Mouse (Mus musculus): Measurements from ENCODE around the gene P3h1. TPM values are rescaled to one million over a fixed set of nuclear protein-coding genes. Genes with fewer than 3 reads are reported as not detected.
A peak's percentile ranks its signal among the peaks of the same experiment; 100 is the strongest.

P3h1 gene
- polyA plus RNA-seq, 1 experiment = 16.0 TPM

- Histone ChIP-seq H3K36me3 (ENCODE audit: control insufficient read depth, insufficient read depth, low read length) (no peaks in the 10 kb centered on the region), H3K4me3 (ENCODE audit: insufficient read depth, low read depth, low read length) (no peak overlapping the region), H3K27ac (ENCODE audit: insufficient read depth, low read depth, low read length) (no peak overlapping the region), H3K4me1 (ENCODE audit: control insufficient read depth, insufficient read depth, low read length) (0 out of 2 replicates have a peak, but pooled peaks cover 3% of the 10 kb centered on the region), H3K27me3 (replicated peaks; ENCODE audit: control insufficient read depth, insufficient read depth, low read length) (no peaks in the 10 kb centered on the region)
- no peak for DNase-seq
- WGBS = 78% methylated on average over 14 of the region's 14 CpGs
- TF ChIP-seq CTCF (conservative IDR thresholded peaks at IDR 0.05; ENCODE audit: insufficient read depth, insufficient read length, low read depth, low read length) = no peak
- TF ChIP-seq POLR2A (IDR thresholded peaks at IDR 0.05; ENCODE audit: low read depth, low read length) = no peak
Observed at GRCm38 (mm10) chr4:119246688-119247225, 14.0 kb downstream of the P3h1 start.

GRCm38 (mm10) chr4:119247462-119248235, 14.9 kb downstream of the P3h1 start:
- H3K27ac ChIP-seq (ENCODE audit: insufficient read depth, low read depth, low read length) = 0 out of 2 replicates have a peak overlapping the region, but pooled peaks have one; percentile 6
- no peak overlapping the region for H3K4me3 ChIP-seq (ENCODE audit: insufficient read depth, low read depth, low read length)
- no peaks in the 10 kb centered on the region for H3K27me3 ChIP-seq (replicated peaks; ENCODE audit: control insufficient read depth, insufficient read depth, low read length)
- H3K4me1 ChIP-seq (ENCODE audit: control insufficient read depth, insufficient read depth, low read length) = 0 out of 2 replicates have a peak, but pooled peaks cover 3% of the 10 kb centered on the region
- TF ChIP-seq POLR2A (IDR thresholded peaks at IDR 0.05; ENCODE audit: low read depth, low read length) = no peak
- TF ChIP-seq CTCF (conservative IDR thresholded peaks at IDR 0.05; ENCODE audit: insufficient read depth, insufficient read length, low read depth, low read length) = peak; percentile 90
- no peaks in the 10 kb centered on the region for H3K36me3 ChIP-seq (ENCODE audit: control insufficient read depth, insufficient read depth, low read length)
- WGBS = 40% methylated on average over 13 of the region's 13 CpGs
- peak; percentile 84 for DNase-seq

- peak; percentile 41 for DNase-seq
- H3K27me3 ChIP-seq (replicated peaks; ENCODE audit: control insufficient read depth, insufficient read depth, low read length) = no peaks in the 10 kb centered on the region
- no peaks in the 10 kb centered on the region for H3K36me3 ChIP-seq (ENCODE audit: control insufficient read depth, insufficient read depth, low read length)
- no peak for TF ChIP-seq POLR2A (IDR thresholded peaks at IDR 0.05; ENCODE audit: low read depth, low read length)
- TF ChIP-seq CTCF (conservative IDR thresholded peaks at IDR 0.05; ENCODE audit: insufficient read depth, insufficient read length, low read depth, low read length) = no peak
- WGBS = 61% methylated on average over 11 of the region's 11 CpGs
- H3K27ac ChIP-seq (ENCODE audit: insufficient read depth, low read depth, low read length) = no peak overlapping the region
- 0 out of 2 replicates have a peak, but pooled peaks cover 3% of the 10 kb centered on the region for H3K4me1 ChIP-seq (ENCODE audit: control insufficient read depth, insufficient read depth, low read length)
- H3K4me3 ChIP-seq (ENCODE audit: insufficient read depth, low read depth, low read length) = no peak overlapping the region
Observed at GRCm38 (mm10) chr4:119248407-119248965, 15.8 kb downstream of the P3h1 start.

GRCm38 (mm10) chr4:119252025-119252808, 19.5 kb downstream of the P3h1 start:
- Histone ChIP-seq H3K36me3 (ENCODE audit: control insufficient read depth, insufficient read depth, low read length) (no peaks in the 10 kb centered on the region), H3K4me3 (ENCODE audit: insufficient read depth, low read depth, low read length) (no peak overlapping the region), H3K27me3 (replicated peaks; ENCODE audit: control insufficient read depth, insufficient read depth, low read length) (no peaks in the 10 kb centered on the region), H3K4me1 (ENCODE audit: control insufficient read depth, insufficient read depth, low read length) (no peaks in the 10 kb centered on the region), H3K27ac (ENCODE audit: insufficient read depth, low read depth, low read length) (peak overlapping the region; percentile 61)
- DNase-seq = peak; percentile 37
- WGBS = 42% methylated on average over 7 of the region's 7 CpGs
- TF ChIP-seq CTCF (conservative IDR thresholded peaks at IDR 0.05; ENCODE audit: insufficient read depth, insufficient read length, low read depth, low read length) = no peak

- peak; percentile 73 for DNase-seq
- no peak overlapping the region for H3K4me3 ChIP-seq (ENCODE audit: insufficient read depth, low read depth, low read length)
- H3K27ac ChIP-seq (ENCODE audit: insufficient read depth, low read depth, low read length) = peak overlapping the region; percentile 85
- H3K4me1 ChIP-seq (ENCODE audit: control insufficient read depth, insufficient read depth, low read length) = no peaks in the 10 kb centered on the region
- no peaks in the 10 kb centered on the region for H3K27me3 ChIP-seq (replicated peaks; ENCODE audit: control insufficient read depth, insufficient read depth, low read length)
- 47% methylated on average over 9 of the region's 9 CpGs for WGBS
- TF ChIP-seq CTCF (conservative IDR thresholded peaks at IDR 0.05; ENCODE audit: insufficient read depth, insufficient read length, low read depth, low read length) (no peak), POLR2A (IDR thresholded peaks at IDR 0.05; ENCODE audit: low read depth, low read length) (no peak)
- H3K36me3 ChIP-seq (ENCODE audit: control insufficient read depth, insufficient read depth, low read length) = no peaks in the 10 kb centered on the region
Observed at GRCm38 (mm10) chr4:119254012-119254618, 21.4 kb downstream of the P3h1 start.

GRCm38 (mm10) chr4:119255351-119255750, 22.6 kb downstream of the P3h1 start, which contains the start of gene Cldn19:
Cldn19 (plus strand) TSS chr4:119255414.
- H3K4me1 ChIP-seq (ENCODE audit: control insufficient read depth, insufficient read depth, low read length) = peaks cover 2% of the 10 kb centered on the region; the same call in 1 of the 2 replicates
- H3K27me3 ChIP-seq (replicated peaks; ENCODE audit: control insufficient read depth, insufficient read depth, low read length) = no peaks in the 10 kb centered on the region
- H3K36me3 ChIP-seq (ENCODE audit: control insufficient read depth, insufficient read depth, low read length) = no peaks in the 10 kb centered on the region
- TF ChIP-seq CTCF (conservative IDR thresholded peaks at IDR 0.05; ENCODE audit: insufficient read depth, insufficient read length, low read depth, low read length) (no peak), POLR2A (IDR thresholded peaks at IDR 0.05; ENCODE audit: low read depth, low read length) (no peak)
- WGBS = 69% methylated on average over 12 of the region's 12 CpGs
- peak within 1 kb of the TSS; percentile 55 for H3K4me3 ChIP-seq (ENCODE audit: insufficient read depth, low read depth, low read length)
- no peak for DNase-seq
- H3K27ac ChIP-seq (ENCODE audit: insufficient read depth, low read depth, low read length) = peak within 1 kb of the TSS; percentile 85
